Mouse (Mus musculus): Measurements from ENCODE around the gene Olfr1419.
"Not testable (repeated sequence)": the region's sequence is repeated elsewhere in the genome, so short reads cannot be mapped to it uniquely, and the experiment has no call there.

Gene Olfr1419

DNA sequence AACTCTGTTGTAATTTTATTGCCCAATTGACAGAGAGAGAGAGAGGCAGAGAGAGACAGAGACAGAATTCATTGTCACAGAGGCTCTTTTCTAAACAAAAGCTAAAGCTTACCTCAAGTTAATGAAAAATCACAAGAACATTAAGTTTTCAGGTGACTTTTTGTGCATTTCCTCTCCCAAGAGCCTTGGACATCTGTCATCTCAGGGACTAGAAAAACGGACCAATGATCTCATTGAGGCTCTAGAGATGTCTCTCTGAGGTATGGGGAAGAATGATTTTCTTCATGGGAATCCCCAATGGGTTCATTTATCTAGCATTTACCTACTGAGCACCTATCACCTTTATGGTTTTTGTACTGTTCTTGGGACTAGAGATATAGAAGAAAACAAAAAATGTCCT lies at the start of gene Olfr1419:
Olfr1419 (minus strand) TSS at position 101 of the 400 bp plus-strand sequence.
- no peak for DNase-seq (ENCODE audit: low spot score)

DNA sequence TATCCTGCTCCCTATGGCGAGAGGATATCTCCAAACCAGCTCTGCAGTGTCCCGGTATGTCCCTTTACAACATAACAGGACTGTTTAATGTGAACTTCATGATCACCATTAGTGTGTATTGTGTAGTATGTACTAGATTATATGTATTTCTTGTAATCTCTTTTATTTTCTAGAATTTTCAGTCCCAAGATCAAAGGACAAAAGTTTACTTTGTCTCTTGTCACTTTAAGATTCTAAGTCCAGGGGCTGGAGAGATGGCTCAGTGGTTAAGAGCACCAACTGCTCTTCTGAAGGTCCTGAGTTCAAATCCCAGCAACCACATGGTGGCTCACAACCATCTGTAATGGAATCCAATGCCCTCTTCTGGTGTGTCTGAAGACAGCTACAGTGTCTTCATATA lies 47.6 kb upstream of the Olfr1419 start:
- not testable (repeated sequence) for DNase-seq (ENCODE audit: low spot score)

DNA sequence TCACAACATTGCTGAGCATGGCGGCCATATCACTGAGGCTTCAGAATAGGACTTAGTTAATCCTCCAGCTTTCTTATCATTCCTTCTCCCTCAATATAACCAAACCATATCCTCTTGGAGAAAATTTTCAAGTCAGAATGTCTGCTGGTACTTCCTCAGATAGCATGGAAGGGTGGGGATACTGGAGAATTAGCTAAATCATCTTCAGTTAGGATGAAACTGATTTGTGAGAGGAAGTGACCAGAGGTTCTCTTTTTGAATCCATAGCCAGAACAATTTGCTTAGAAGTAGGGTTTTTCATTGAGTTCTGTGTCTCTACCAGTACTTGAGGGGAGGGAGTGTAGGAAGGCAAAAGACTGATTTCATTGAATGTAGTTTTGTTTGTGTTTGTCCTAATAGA lies 47.2 kb upstream of the Olfr1419 start:
- no peak for DNase-seq (ENCODE audit: low spot score)

DNA sequence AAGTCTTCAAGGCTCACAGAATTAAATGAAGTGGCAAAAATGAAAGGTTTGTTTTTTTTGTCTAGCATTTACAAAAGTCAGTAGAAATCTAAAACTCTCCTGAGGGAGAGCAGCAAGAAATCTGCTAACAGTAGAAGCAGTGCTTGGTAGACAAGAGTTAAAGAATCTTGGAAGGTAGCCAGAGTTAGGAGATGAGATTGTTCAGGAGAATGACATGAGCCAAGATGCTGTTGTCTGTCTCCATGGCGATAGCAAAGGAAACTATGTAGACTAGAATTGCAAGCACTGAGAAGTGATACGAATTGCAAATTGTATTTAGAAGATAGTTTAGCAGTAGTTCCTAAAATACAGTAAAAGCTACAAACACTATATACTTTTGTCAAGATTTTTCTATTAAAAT lies 40.9 kb upstream of the Olfr1419 start:
- no peak for DNase-seq (ENCODE audit: low spot score)

DNA sequence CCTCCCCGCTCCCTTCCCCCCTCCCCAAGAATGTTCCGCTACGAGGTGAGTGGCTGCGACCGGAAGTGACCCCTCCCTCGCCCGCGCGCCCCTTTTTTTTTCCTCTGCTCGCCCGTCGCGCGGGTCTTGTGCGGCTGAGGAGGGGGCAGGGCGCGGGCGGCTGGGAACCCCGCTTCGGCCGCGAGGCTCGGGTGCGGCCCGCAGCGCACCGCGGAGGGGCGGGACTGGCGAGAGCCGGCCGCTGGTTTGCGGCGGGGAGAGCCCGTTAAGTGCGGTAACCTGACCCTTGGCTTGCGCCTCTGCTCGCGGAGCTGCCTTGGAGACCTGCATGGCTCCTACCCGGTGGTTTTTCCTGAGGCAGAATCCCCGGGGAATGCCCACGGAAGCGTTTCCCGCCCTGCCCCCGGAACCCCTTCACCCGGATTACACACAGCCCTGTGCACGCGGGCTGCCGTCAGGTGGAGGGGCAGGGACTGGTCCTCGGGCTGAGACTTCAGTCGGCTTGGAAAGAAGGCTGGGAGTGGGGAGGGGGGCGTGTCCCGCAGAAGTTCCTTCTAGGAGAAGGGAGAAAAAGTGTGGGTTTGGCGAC lies 37.7 kb upstream of the Olfr1419 start:
- DNase-seq (ENCODE audit: low spot score): no peak

DNA sequence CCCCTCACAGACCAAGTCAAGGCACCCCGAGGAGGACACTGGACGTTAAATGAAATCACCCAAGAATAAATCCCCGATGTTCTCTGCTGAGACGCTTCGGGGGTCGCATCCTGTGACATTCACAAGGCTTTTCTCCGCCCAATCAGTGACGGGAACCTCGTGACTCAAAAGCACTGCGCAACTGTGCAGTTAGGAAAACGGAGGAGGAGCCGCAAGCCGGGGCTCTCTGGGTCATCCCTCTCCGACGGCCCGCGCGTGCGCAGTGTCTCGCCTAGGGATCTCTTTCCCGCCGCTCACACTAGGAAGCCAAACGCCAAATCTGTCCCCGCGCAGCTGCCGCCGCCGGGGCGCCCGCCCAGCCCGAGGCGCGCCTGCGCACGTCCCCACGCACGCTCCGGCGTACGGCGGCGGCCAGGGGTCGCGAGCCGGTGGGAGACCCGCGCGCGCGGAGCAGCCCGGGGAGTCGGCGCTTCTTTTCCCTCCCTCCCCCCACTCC lies 37.2 kb upstream of the Olfr1419 start, which contains the start of gene Patl1:
Patl1 (plus strand) TSS at position 363 of the 496 bp plus-strand sequence.
- peak; percentile 91 for DNase-seq (ENCODE audit: low spot score)

DNA sequence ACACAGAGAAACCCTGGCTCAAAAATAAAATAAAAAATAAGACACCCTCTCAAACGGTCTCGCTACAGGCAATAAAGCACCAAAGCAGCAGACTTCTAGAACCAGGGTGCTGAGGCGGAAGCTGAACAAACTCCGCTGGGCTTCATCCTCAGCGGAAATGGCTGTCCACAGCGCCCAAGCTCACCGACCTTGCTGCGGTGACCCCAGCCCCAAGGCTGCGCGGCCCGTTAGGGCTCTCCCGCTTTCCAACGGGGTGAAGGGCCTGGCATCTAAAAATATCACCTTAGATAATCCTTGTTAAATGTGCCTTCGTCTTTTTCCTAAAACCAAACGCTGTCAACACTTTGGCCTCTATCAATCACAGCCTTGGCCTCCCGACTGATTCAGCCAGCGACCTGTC lies 36.7 kb upstream of the Olfr1419 start:
- DNase-seq (ENCODE audit: low spot score): no peak

DNA sequence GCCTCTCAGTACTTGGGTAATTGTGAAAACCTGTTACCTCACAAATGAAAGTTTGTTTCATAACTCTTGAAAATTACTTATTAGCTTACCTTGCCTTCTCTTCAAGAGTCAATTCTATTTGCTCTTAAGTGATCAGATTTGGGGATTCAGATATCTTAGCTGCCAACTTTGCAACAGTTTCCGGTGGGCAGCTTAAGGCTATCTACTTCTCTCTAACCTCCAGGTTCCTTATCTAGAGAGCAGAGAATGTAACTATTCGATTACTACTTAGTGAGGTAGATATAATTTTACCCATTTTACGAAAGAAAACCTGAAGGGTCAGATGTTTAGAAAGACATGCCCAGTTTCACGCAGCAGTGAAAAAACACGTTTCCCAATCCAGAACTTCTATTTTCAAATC lies 36.1 kb upstream of the Olfr1419 start:
- DNase-seq (ENCODE audit: low spot score): no peak

DNA sequence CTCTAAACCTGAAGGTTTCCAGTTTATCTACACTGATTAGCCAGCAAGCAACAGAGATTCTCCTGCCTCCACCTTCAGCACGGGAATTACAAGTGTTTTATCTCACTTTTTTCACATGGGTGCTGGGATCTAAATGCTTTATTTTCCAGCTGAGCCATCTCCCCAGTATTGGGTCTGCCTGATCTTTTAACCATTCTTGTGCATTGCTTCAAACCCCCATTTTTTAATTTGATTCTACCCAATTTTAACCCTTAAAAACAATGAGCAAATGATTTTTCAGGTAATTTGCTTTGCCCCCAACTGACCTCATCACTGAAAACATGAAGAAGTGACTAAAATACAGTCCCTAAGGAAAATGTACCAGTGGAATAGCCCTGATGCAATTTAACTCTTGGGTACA lies 11.4 kb upstream of the Olfr1419 start, which contains the start of gene Olfr1420:
Olfr1420 (plus strand) TSS at position 301 of the 400 bp plus-strand sequence.
- DNase-seq (ENCODE audit: low spot score): no peak

DNA sequence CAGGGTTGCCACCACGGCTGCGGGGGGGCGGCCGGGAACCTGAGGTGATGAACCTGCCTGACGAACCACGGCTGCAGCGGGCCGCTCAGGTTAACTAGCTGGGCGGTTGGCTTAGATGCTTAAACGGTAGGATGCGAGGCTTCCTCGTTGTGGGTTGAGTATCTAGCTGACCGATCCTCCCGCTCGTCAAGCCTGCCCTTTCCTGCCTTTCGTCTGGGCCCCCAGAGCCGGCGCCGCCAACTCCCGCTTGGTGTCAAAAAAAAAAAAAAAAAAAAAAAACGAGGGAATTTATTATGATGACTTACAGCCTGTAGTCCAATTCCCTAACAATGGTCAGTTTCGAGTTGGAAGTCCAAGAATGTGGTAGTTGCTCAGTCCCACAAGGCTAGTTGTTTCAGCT lies 3.5 kb upstream of the Olfr1419 start:
- DNase-seq (ENCODE audit: low spot score): not testable (repeated sequence)

DNA sequence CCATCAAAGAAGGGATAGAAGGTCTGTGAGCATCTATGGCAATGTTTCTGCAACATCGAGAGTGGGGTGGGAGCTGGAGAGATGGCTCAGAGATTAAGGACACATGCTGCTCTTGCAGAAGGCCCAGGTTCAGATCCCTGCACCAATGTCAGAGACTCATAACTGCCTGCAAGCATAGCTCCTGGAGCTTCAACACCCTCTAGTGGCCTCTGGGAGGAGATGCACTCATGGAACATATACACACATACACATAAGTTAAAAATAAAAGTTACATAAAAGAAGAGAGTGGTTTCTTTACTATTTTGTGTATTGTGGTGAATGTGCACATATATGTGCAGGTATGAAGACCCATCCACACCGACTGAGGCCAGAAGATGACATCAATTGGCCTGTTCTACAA lies 7.1 kb downstream of the Olfr1419 start:
- DNase-seq (ENCODE audit: low spot score): no peak

DNA sequence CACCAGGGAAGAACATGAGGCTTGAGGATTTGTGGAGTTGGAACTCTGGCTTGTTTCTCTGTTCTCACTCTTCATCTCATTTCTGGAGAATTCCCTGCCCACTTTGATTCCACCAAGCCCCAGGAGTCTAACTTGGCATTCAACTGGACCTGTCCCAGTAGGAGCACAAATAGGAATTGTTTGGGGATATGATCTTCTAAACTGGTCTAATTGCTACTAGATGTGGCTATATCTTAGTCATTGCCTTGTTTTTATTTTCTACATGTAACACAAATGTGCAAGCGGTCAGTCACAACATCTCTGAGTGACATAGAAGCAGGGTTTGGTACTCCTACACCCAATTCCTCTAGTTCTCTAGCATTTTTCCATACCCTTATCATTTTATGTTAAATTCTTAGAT lies 13.9 kb downstream of the Olfr1419 start, which contains the start of gene Olfr1418:
Olfr1418 (minus strand) TSS at position 101 of the 400 bp plus-strand sequence.
- no peak for DNase-seq (ENCODE audit: low spot score)

DNA sequence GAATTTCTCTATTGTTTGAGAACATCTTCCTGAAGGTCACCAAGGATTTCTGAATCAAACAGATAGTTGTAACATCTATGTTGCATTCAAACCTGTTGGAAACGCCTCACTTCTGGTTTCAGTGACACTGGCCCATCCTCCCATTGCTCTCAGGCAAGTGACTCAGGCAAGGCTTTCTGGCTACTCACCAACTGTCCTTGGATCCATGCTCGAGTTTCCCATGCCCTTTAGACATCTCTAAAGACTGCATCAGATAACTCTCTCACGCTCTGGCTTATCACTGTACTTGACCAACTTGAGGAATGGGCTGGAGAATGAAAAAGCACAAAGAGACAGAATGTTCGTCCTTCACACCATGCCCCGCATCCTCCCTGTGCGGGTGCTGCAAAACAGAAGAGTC lies 18.4 kb downstream of the Olfr1419 start:
- DNase-seq (ENCODE audit: low spot score): no peak

DNA sequence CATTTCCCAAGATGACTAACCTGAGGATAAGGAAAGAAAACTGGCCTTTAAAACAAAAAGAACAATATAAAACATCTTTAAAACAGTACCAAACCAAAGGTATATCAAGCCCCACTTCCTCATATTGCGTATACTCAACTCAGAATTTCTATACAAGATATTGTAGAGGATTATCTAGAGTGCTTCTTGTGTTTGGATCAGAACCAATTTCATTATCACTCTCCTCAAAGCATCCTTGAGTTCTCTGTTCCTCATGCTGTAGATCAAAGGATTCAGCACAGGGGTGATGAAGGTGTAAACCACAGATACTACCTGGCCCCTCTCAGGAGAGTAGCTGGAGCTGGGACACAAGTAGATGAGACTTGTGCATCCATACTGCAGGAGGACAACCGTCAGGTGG lies 20.1 kb downstream of the Olfr1419 start:
- no peak for DNase-seq (ENCODE audit: low spot score)

DNA sequence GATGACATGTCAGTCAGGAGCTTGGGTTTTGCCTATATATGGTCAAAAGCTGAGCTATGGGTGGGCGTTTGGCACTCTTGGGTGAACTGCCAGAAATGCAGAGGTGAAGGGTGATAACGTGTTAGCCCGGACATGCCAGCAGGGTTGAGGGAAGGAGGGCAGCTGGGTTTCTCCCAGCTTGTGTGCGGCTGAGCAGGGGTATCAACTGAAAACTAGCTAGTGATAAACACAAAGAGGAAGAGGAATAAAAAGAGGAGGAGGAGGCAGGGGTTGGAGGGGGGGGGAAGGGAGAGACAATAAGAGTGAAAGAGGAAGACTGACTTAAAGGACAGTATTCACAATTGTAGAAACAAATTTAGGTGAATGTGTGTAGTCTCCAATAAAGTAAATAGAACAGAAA lies 22.3 kb downstream of the Olfr1419 start:
- no peak for DNase-seq (ENCODE audit: low spot score)

DNA sequence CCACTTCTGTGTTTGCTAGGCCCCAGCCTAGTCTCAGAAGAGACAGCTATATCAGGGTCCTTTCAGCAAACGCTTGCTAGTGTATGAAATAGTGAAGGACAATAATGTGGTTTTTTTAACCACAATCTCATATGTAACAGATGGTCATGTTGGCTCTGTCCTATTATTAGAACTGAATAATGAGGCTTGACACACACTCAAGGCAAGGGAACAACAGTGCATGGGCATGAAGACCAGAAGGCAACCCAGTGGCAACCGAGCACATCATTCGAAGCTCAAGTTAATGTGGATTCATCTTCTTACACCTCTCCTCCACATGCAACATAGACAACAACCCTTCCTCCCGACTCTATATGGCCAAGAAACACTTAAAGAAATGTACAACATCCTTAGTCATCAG lies 28.6 kb downstream of the Olfr1419 start:
- no peak for DNase-seq (ENCODE audit: low spot score)

DNA sequence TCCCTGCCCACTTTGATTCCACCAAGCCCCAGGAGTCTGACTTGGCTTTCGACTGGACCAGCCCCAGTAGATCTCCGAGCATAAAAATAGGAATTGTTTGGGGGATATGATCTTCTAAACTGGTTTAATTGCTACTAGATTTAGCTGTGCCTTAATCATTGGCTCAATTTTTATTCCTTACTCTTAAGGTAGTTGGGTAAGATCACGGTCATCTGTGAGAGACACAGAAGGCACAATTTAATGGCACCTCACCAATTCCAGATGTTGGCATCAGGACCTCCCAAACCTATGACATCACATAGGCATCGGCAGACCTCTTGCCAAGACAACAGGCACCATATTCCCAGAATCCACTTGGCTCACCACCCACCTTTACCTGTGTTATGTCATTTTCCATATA lies 35.8 kb downstream of the Olfr1419 start, which contains the start of gene Olfr1417:
Olfr1417 (minus strand) TSS at position 101 of the 400 bp plus-strand sequence.
- no peak for DNase-seq (ENCODE audit: low spot score)

DNA sequence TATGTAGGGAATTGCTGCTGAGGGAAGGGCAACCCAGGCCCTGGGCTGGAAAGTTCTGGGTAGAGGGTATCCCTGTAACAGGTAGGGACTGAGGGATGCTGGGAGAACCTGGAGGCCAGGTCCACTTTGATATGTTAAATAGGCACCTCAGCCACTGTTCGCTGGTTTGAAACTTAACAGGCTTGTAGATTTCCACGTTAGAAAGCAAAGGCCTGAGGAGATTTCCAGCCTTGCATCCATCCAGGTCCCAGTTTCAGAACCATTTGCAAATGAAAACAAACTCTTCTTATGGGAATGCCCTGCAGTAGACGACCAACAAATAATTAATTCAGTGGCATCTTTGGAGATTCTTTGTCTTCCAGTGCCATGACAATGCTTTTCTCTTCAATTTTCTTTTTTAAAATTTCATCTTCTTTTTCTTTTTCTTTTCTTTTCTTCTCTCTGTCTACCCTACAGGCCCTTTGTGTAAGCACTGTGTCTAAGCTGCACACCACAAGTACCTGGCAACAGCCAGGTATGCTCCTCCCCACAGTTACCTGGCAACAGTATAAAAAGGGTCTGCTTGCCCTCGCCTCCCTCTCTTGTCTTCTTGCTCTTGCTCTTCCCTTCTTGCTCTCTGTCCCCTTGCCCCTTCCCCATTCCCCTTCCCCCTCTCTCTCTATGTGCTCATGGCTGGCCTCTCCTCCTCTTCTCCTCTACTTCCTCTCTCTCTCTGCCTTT lies 51.4 kb downstream of the Olfr1419 start:
- no peak for DNase-seq (ENCODE audit: low spot score)

DNA sequence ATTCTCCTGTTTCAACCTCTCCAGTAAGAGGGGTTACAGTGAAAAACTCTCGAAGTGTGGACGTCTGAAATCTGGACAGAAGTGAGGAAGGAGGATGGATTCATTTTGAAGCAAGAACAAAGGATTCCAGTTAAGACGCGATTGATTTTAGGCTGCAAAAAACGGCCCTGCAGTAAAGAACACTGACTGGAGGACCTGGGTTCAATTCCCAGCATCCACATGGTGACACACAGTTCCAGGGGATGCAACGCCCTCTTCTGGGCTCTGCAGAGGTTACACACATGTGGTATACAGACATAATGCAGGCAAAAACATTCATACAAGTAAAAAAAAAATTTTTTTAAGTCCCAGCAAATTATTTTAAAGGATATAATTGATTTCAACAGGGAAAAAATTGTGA lies 54.7 kb downstream of the Olfr1419 start:
- DNase-seq (ENCODE audit: low spot score): no peak

DNA sequence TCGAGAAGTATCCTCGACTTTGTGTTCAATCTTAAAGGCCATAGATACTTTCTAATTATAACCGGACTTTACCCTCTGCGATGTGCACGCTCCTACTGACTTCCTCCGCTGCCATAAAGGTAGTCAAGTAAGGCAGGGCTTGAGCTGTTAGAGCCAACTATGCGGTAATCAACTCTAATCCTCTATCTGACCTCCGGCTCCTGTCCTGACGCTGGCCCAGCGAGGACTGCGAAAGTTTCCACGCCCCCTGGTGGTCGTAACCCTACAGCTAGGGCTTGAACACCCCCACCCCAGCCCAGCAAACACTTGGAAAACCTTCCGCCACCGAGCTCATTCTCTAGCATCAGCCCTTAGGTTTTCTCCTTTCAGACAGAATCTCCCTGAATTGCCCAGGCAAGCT lies 55.1 kb downstream of the Olfr1419 start:
- peak; percentile 29 for DNase-seq (ENCODE audit: low spot score)

DNA sequence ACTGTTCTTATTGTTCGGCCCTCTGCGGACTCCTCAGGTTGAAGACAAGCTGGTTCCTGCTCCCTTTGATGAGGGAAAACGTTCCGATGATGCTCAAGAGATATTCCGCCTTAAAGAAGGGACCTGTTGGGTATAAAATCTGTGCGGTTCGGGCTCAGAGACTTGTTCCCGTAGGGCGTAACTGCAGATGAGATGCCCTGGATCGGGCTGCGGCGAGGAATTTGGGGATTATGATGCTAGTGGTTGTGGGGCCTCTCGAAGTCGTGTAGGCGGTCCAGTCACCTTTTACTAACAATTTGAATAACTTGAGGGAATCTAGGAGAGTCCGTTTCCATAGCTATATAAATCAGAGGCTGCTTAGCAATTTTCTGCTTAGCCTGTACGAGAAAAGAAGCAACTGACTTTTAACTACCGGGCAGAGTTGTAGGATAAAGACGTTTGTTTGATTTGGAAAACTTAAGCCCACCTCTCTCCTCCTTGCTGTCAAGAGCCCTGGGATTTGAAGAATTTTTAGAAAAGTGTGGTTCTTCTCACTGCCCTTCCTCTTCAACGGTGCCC lies 55.7 kb downstream of the Olfr1419 start, which contains the start of gene Stx3:
Stx3 (minus strand) TSS at position 261 of the 558 bp plus-strand sequence.
- DNase-seq (ENCODE audit: low spot score): no peak

Measured in spleen, adult 12 weeks (tissue).